Mouse (Mus musculus) layer of hippocampus, postnatal 25 days (tissue): ENCODE measurements at regions not wholly inside any gene's neighbourhood (a gene's known extent, or its start where the extent isn't known, plus 50 kb on each side); places are given as distances from the start of the nearest gene placed in this dataset.

Experiments
- DNase-seq, 2 experiments: peaks; one replicate each; pipeline ENCODE4 v3.0.0; 2022; ENCODE audit warnings: mixed read lengths in 2 of 2, low spot score in 1 of 2; ENCODE audit errors: extremely low spot score in 1 of 2

DNA sequence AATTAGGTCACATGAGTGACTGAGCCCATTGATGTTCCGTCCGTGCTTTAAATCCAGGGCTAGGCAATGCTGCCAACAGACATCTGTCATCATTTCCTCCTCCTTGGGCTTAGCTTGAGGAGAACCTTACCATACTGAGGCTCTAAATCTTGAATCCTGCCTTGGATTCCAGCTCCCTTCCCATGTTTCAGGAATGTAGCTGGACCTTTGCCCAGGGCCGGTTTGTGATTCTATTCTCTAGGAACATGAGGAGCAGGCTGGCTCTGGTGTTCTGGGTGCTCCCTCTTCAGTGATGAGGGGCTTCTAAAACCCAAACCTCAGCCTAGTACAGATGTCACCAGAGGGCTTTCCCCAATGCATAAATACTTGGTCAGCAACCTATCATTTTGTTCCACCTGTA lies 81.8 kb upstream of the Nhs start:
- no peak for DNase-seq

DNA sequence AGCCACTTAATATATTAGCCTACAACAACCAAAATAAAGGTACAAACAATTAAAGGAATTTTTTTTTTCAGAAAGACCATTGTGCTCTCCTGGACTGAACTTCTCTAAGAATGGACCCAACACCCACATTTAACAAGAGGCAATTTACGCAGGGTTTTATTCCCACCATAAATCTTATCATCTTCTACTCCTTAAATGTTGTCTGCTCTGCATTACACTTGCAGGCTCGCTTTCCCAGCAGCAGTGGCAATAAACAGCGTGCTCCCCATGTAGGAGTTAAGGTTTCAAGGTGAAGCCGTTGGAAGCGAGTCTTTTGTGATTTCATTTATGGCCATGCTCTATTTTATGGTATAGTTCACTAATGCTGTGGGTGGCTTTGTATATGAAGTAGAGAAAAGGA lies 76.0 kb upstream of the Nhs start:
- no peak for DNase-seq

DNA sequence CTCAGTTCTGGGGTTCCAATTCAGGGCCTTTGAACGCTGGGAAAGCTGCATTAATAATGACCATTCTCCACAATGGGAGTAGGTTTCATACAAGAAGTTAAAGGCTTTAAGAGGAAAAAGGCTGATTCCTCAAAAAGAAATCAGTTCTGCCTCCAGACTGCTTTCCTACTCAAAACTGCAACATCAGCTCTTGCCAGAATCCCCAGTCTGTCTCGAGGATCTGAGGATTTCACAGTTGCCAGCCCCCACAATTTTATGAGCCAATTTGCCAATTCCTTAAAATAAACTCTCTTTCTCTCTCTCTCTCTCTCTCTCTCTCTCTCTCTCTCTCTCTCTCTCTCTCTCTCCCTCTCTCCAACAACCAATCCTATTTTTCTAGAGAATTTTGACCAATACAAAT lies 51.3 kb upstream of the Nhs start:
- DNase-seq = no peak
